Comparison of ENCODE assay signal across 8 mouse cellular contexts in the genomic region with DNA sequence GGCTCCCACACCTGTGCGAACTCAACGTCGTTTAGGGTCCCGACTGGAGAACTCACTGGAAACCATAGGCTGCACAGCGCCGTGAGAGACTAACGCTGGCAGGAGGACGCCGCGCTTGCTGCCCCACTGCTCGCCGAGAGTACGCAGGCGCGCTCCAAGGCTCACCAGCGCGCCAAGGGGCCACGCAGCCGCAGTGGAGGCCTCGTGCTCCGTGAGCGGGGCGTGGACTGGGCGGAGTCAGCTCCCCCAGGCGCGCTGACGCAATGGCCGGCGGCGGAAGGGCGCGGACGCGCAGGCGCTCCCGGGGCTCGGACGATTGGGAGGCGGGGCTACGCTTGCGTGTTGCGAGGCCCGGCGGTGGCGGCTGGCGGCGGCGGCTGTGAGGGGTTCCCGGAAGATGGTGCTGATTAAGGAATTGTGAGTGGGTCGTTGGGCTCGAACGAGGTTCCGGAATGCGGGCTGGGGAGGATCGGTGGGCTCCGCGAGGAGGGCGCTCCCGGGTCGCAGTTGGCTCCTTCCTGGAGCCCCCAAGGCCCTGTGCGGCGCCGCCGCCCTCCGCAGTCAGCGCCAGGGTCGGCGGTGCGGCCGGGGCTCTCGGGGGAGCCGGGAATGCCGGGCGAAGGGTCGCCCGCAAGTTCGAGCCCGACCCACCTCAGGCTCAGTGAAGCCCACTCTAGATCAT. TPM values are rescaled to one million over a fixed set of nuclear protein-coding genes. Genes with fewer than 3 reads are reported as not detected.
A peak's percentile ranks its signal among the peaks of the same experiment; 100 is the strongest.
DNase-seq lines count a peak whose midpoint lies in the region; ATAC-seq lines count a peak whose summit lies in the region.

Gene Pitpnb (plus strand): TSS at position 347 of the 682 bp plus-strand sequence.

- H3K27me3 ChIP-seq in hindbrain, embryonic 13.5 days, result no peaks in the 10 kb centered on the region

- no peaks in the 10 kb centered on the region for H3K9me3 ChIP-seq in hindbrain, embryonic 13.5 days

- peak within 1 kb of the TSS; percentile 93 for H3K4me3 ChIP-seq in hindbrain, embryonic 13.5 days

- H3K36me3 ChIP-seq in hindbrain, embryonic 13.5 days, result peaks cover 10% of the 10 kb centered on the region

- H3K27ac ChIP-seq in hindbrain, embryonic 13.5 days, result peak within 1 kb of the TSS; percentile 92

- peak within 1 kb of the TSS; percentile 86 for H3K4me2 ChIP-seq in hindbrain, embryonic 13.5 days

- peaks cover 23% of the 10 kb centered on the region for H3K4me1 ChIP-seq in hindbrain, embryonic 13.5 days (replicated peaks)

- peak; percentile 99 for DNase-seq in NIH3T3 (ENCODE audit: low read depth)
- peak; percentile 99 to 100 for DNase-seq in cerebellum, postnatal 10 days
- peak; percentile 93 to 98 for DNase-seq in frontal cortex, postnatal 14 days (ENCODE audit: low spot score in 2 of 2)
- peak; percentile 95 to 98 for DNase-seq in layer of hippocampus, postnatal 25 days (ENCODE audit: extremely low spot score in 1 of 2, low spot score in 1 of 2)
- DNase-seq in lung, postnatal 25 days (ENCODE audit: low spot score), result peak; percentile 98
- DNase-seq in retina, embryonic 14.5 days (ENCODE audit: low spot score), result peak; percentile 99
- peak; percentile 100 for DNase-seq in thymus, postnatal 4 days

- peak; percentile 98 for ATAC-seq in hindbrain, embryonic 13.5 days (ENCODE audit: low FRiP score)

- under 1% methylated on average over 69 of the region's 78 CpGs for WGBS in hindbrain, embryonic 13.5 days

- peak within 1 kb of the TSS; percentile 97 for H3K9ac ChIP-seq in hindbrain, embryonic 13.5 days

RNA-seq across cellular contexts. Expression of gene Pitpnb, which starts in this region (rescaled TPM):
- polyA plus RNA-seq in hindbrain, embryonic 13.5 days (2015; fragmentation: Nextera tagmentation; extraction: Ambion mirVana), result 96.3 and 96.8 TPM in 2 replicates
- total RNA-seq in layer of hippocampus, postnatal 25 days (2021), result 10 to 100 TPM; 75.8 to 79.9 TPM

Comparison
In these comparisons a context has a peak if more than half of its experiments do, and no peak if none do; other contexts are left out.
1. Peak in every context shown above with its lines: DNase-seq, ATAC-seq, H3K4me3 ChIP-seq and H3K27ac ChIP-seq.